Mouse (Mus musculus) layer of hippocampus, adult 2 months (tissue): ENCODE data around the gene Ubtd1. TPM values are rescaled to one million over a fixed set of nuclear protein-coding genes. Genes with fewer than 3 reads are reported as not detected.

Source experiments
- DNase-seq, 2 experiments: peaks; one replicate each; pipeline ENCODE4 v3.0.0; 2022; ENCODE audit warnings: low spot score in 2 of 2
- H3K27ac ChIP-seq: fragments of 200-600 bp; 2 replicates; pipeline ENCODE4 v1.8.1; 2022
- H3K4me3 ChIP-seq: fragments of 200-600 bp; 2 replicates; pipeline ENCODE4 v1.8.1; 2022; ENCODE audit warnings: mild to moderate bottlenecking
- CTCF ChIP-seq: fragments of 200-600 bp; conservative IDR thresholded peaks from 2 replicates; pipeline ENCODE4 v1.8.1; 2022; ENCODE audit warnings: antibody characterized with exemption, mild to moderate bottlenecking, moderate library complexity
- total RNA-seq, 2 experiments: library from RNA; stranded (reverse); gene quantifications; 2 replicates each; pipeline ENCODE4 v1.2.3; 2021

The Ubtd1 gene
- total RNA-seq, 2 experiments from 2014 or later: 14.0 to 14.6 TPM

- peak; percentile 99 for DNase-seq
- Histone ChIP-seq H3K4me3 (peak within 1 kb of the TSS; percentile 93), H3K27ac (peak within 1 kb of the TSS; percentile 93)
- TF ChIP-seq CTCF: peak; percentile 36
Measured at GRCm38 (mm10) chr19:41980819-41981594, 556 bp upstream of the Ubtd1 start, which contains the start of gene Mms19. Mms19 (minus strand) TSS chr19:41981157.

GRCm38 (mm10) chr19:41981931-41982790, 598 bp downstream of the Ubtd1 start:
- peak in 1 of 2 experiments; percentile 28 for DNase-seq
- Histone ChIP-seq H3K27ac (peak overlapping the region; percentile 80), H3K4me3 (peak overlapping the region; percentile 93)
- no peak for TF ChIP-seq CTCF

- TF ChIP-seq CTCF: no peak
- H3K27ac ChIP-seq: peak overlapping the region; percentile 80; the same call in 1 of the 2 replicates
- DNase-seq: no peak
- peak overlapping the region; percentile 93 for H3K4me3 ChIP-seq
Measured at GRCm38 (mm10) chr19:41982791-41983150, 1.2 kb downstream of the Ubtd1 start.

- no peak for DNase-seq
- Histone ChIP-seq H3K27ac (no peak overlapping the region), H3K4me3 (no peak overlapping the region)
- TF ChIP-seq CTCF: no peak
Measured at GRCm38 (mm10) chr19:41985994-41986393, 4.4 kb downstream of the Ubtd1 start.

- TF ChIP-seq CTCF: no peak
- no peak for DNase-seq
- Histone ChIP-seq H3K4me3 (no peak overlapping the region), H3K27ac (no peak overlapping the region)
Measured at GRCm38 (mm10) chr19:41987206-41987605, 5.6 kb downstream of the Ubtd1 start.

- DNase-seq: no peak
- no peak for TF ChIP-seq CTCF
- no peak overlapping the region for H3K4me3 ChIP-seq
- H3K27ac ChIP-seq: no peak overlapping the region
Measured at GRCm38 (mm10) chr19:41989810-41990209, 8.2 kb downstream of the Ubtd1 start.

GRCm38 (mm10) chr19:41991926-41992477, 10.4 kb downstream of the Ubtd1 start:
- no peak overlapping the region for H3K27ac ChIP-seq
- DNase-seq: no peak
- H3K4me3 ChIP-seq: no peak overlapping the region
- TF ChIP-seq CTCF: no peak

- no peak for DNase-seq
- TF ChIP-seq CTCF: no peak
- no peak overlapping the region for H3K27ac ChIP-seq
- no peak overlapping the region for H3K4me3 ChIP-seq
Measured at GRCm38 (mm10) chr19:41992971-41993370, 11.4 kb downstream of the Ubtd1 start.

- peak; percentile 63 to 68 for DNase-seq
- TF ChIP-seq CTCF: no peak
- no peak overlapping the region for H3K4me3 ChIP-seq
- H3K27ac ChIP-seq: no peak overlapping the region
Measured at GRCm38 (mm10) chr19:41993484-41993883, 11.9 kb downstream of the Ubtd1 start.

- TF ChIP-seq CTCF: no peak
- Histone ChIP-seq H3K27ac (no peak overlapping the region), H3K4me3 (no peak overlapping the region)
- DNase-seq: no peak
Measured at GRCm38 (mm10) chr19:41994023-41994422, 12.5 kb downstream of the Ubtd1 start.

GRCm38 (mm10) chr19:41995483-41995882, 13.9 kb downstream of the Ubtd1 start:
- DNase-seq: no peak
- TF ChIP-seq CTCF: no peak
- Histone ChIP-seq H3K4me3 (no peak overlapping the region), H3K27ac (no peak overlapping the region)

- TF ChIP-seq CTCF: no peak
- no peak for DNase-seq
- Histone ChIP-seq H3K4me3 (no peak overlapping the region), H3K27ac (no peak overlapping the region)
Measured at GRCm38 (mm10) chr19:41997090-41997489, 15.5 kb downstream of the Ubtd1 start.
